Mouse (Mus musculus): ENCODE results near the gene Pwwp2b.

GRCm38 (mm10) chr7:139224725-139225124, 23.6 kb upstream of the Pwwp2b start:
- no peak for TF ChIP-seq POLR2A (IDR thresholded peaks at IDR 0.05; ENCODE audit: low read depth, low read length)
- no peak for TF ChIP-seq CTCF (conservative IDR thresholded peaks at IDR 0.05; ENCODE audit: insufficient read depth, insufficient read length, low read depth, low read length)

All from kidney, adult 2 months (tissue).